9 mouse cellular contexts compared by ENCODE assay signal in the genomic region with DNA sequence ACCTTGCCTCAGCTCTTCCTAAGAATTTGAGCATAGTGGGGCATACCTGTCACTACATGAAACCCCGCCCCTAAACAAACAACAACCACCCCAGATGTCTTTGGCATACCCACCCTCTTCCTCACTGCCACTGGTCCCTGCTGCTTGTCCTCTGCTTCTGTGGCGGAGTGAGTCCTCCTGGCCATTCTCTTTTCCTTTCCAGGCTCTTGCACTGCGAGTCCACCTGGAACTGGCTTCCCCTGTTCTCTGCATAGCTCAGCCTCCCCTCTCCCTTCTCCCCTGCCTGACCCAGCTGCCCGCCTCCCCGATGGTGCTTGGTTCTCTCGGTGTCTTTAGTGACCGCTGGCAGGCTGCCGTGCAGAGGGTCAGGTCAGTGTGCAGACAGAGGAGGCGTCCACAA. TPM values are rescaled to one million over a fixed set of nuclear protein-coding genes. Genes with fewer than 3 reads are reported as not detected.
A peak's percentile ranks its signal among the peaks of the same experiment; 100 is the strongest.
DNase-seq lines count a peak whose midpoint lies in the region; ATAC-seq and TF ChIP-seq lines count a peak whose summit lies in the region.
"Had no signal": no experiment of that assay in that cellular context is flagged by ENCODE, and none has a peak within 500 bp of the region (broad histone marks: within the 10 kb centered on the region; RNA-seq: fewer than 3 reads in every experiment).

No protein-coding gene starts in this region.

- H3K79me2 ChIP-seq in MEL (ENCODE audit: control insufficient read depth, insufficient read depth, low read length, poor library complexity), result 0 out of 2 replicates have a peak, but pooled peaks cover 6% of the 10 kb centered on the region

- peak overlapping the region; percentile 80 for H3K4me3 ChIP-seq in heart, embryonic 11.5 days (ENCODE audit: low read depth, low read length)
- peak overlapping the region; percentile 88 to 93; a peak in 2 of 4 replicates for H3K4me3 ChIP-seq in MEL (ENCODE audit: control insufficient read depth in 1 of 2, insufficient read depth in 1 of 2, low read depth in 2 of 2, low read length in 2 of 2)
- peak overlapping the region; percentile 87 for H3K4me3 ChIP-seq in hindbrain, embryonic 13.5 days
- H3K4me3 ChIP-seq in midbrain, embryonic 13.5 days (replicated peaks), result peak overlapping the region; percentile 82

- no peak for ATAC-seq in heart, embryonic 11.5 days (replicated peaks; ENCODE audit: insufficient number of reproducible peaks, low FRiP score, low TSS enrichment)
- no peak for ATAC-seq in hindbrain, embryonic 13.5 days (ENCODE audit: low FRiP score)
- ATAC-seq in midbrain, embryonic 13.5 days, result no peak

- H3K27me3 ChIP-seq in heart, embryonic 11.5 days (ENCODE audit: control insufficient read depth, insufficient read depth, low read length), result no peaks in the 10 kb centered on the region
- H3K27me3 ChIP-seq in MEL (ENCODE audit: control insufficient read depth in 1 of 2, insufficient read depth in 2 of 2, low read length in 2 of 2), result no peaks in the 10 kb centered on the region
- H3K27me3 ChIP-seq in hindbrain, embryonic 13.5 days, result 0 out of 2 replicates have a peak, but pooled peaks cover 4% of the 10 kb centered on the region
- peaks cover 8% of the 10 kb centered on the region for H3K27me3 ChIP-seq in midbrain, embryonic 13.5 days

- no peak for TF ChIP-seq POLR2A in MEL (IDR thresholded peaks at IDR 0.05; ENCODE audit: control insufficient read depth in 1 of 2, insufficient read depth in 1 of 2, low read depth in 1 of 2, low read length in 2 of 2, poor library complexity in 1 of 2)

- H3K4me1 ChIP-seq in heart, embryonic 11.5 days (ENCODE audit: control insufficient read depth, insufficient read depth, low read length), result 0 out of 2 replicates have a peak, but pooled peaks cover 6% of the 10 kb centered on the region
- H3K4me1 ChIP-seq in MEL (ENCODE audit: control insufficient read depth in 1 of 2, insufficient read depth in 2 of 2, low read length in 2 of 2), result peaks cover 2 to 8% of the 10 kb centered on the region in 2 experiments; a peak in 1 of 4 replicates
- peaks cover 9% of the 10 kb centered on the region for H3K4me1 ChIP-seq in hindbrain, embryonic 13.5 days (replicated peaks)
- H3K4me1 ChIP-seq in midbrain, embryonic 13.5 days (replicated peaks), result peaks cover 12% of the 10 kb centered on the region

- H3K27ac ChIP-seq in heart, embryonic 11.5 days (ENCODE audit: low read depth, low read length), result no peak overlapping the region
- no peak overlapping the region for H3K27ac ChIP-seq in MEL (ENCODE audit: control insufficient read depth, low read depth, low read length)
- H3K27ac ChIP-seq in hindbrain, embryonic 13.5 days, result no peak overlapping the region
- no peak overlapping the region for H3K27ac ChIP-seq in midbrain, embryonic 13.5 days

- no peak for TF ChIP-seq RAD21 in MEL (IDR thresholded peaks at IDR 0.05; ENCODE audit: low read depth, low read length)

- DNase-seq in heart, postnatal 36 days, result no peak
- no peak for DNase-seq in MEL (ENCODE audit: low read depth, low spot score)
- DNase-seq in adrenal gland, postnatal 25 days, result no peak
- DNase-seq in adrenal gland, postnatal 36 days, result no peak
- no peak for DNase-seq in layer of hippocampus, postnatal 10 days (ENCODE audit: low spot score in 2 of 2)
- DNase-seq: left cerebral cortex, postnatal 4 days had no signal

- no peak for TF ChIP-seq EP300 in MEL (IDR thresholded peaks at IDR 0.05; ENCODE audit: low read depth in 1 of 2, low read length in 2 of 2)

- H3K36me3 ChIP-seq in heart, embryonic 11.5 days (ENCODE audit: control insufficient read depth, insufficient read depth, low read length), result peaks cover 11% of the 10 kb centered on the region
- H3K36me3 ChIP-seq in MEL (ENCODE audit: control insufficient read depth in 1 of 2, insufficient read depth in 2 of 2, low read length in 2 of 2), result peaks cover 0 to 5% of the 10 kb centered on the region in 2 experiments; a peak in 2 of 4 replicates
- H3K36me3 ChIP-seq in hindbrain, embryonic 13.5 days, result peaks cover 34% of the 10 kb centered on the region
- peaks cover 34% of the 10 kb centered on the region for H3K36me3 ChIP-seq in midbrain, embryonic 13.5 days

- 86% methylated on average over 9 of the region's 9 CpGs for WGBS in heart, embryonic 11.5 days (ENCODE audit: insufficient replicate concordance)
- 90% methylated on average over 9 of the region's 9 CpGs for WGBS in hindbrain, embryonic 13.5 days
- WGBS in midbrain, embryonic 13.5 days, result 89% methylated on average over 9 of the region's 9 CpGs

- no peak for TF ChIP-seq CTCF in MEL (IDR thresholded peaks at IDR 0.05 in 2 of 3, conservative IDR thresholded peaks at IDR 0.05 in 1 of 3; ENCODE audit: control insufficient read depth in 1 of 3, insufficient read depth in 1 of 3, low read depth in 2 of 3, low read length in 3 of 3, poor library complexity in 1 of 3, severe bottlenecking in 1 of 3)

- H3K9me3 ChIP-seq in heart, embryonic 11.5 days (replicated peaks; ENCODE audit: control insufficient read depth, low read length), result no peaks in the 10 kb centered on the region
- no peaks in the 10 kb centered on the region for H3K9me3 ChIP-seq in MEL (replicated peaks; ENCODE audit: insufficient read depth, low read length)
- H3K9me3 ChIP-seq in hindbrain, embryonic 13.5 days, result no peaks in the 10 kb centered on the region
- H3K9me3 ChIP-seq in midbrain, embryonic 13.5 days, result no peaks in the 10 kb centered on the region

- peak overlapping the region; percentile 85 for H3K4me2 ChIP-seq in heart, embryonic 11.5 days
- H3K4me2 ChIP-seq in hindbrain, embryonic 13.5 days, result peak overlapping the region; percentile 76
- peak overlapping the region; percentile 89 for H3K4me2 ChIP-seq in midbrain, embryonic 13.5 days (replicated peaks)

- H3K9ac ChIP-seq in heart, embryonic 11.5 days (ENCODE audit: low read depth, low read length), result peak overlapping the region; percentile 72; the same call in 1 of the 2 replicates
- no peak overlapping the region for H3K9ac ChIP-seq in MEL (ENCODE audit: control insufficient read depth, low read depth, low read length, poor library complexity, severe bottlenecking)
- H3K9ac ChIP-seq in hindbrain, embryonic 13.5 days, result peak overlapping the region; percentile 91
- peak overlapping the region; percentile 85 for H3K9ac ChIP-seq in midbrain, embryonic 13.5 days (replicated peaks)

- intact Hi-C loops in heart, postnatal 36 days (cut with DNase I), result no loop called here

RNA-seq across cellular contexts. Expression of gene Mvb12a, which starts 1.0 kb away (rescaled TPM):
- polyA plus RNA-seq in heart, embryonic 11.5 days (2014; fragmentation: Nextera tagmentation; extraction: Ambion mirVana), result 59.7 and 63.3 TPM in 2 replicates
- total RNA-seq in heart, postnatal 36 days (2021), result 10 to 100 TPM; 27.8 to 32.9 TPM
- 39.5 and 46.5 TPM in 2 replicates for total RNA-seq in MEL (2012; rRNA removed)
- polyA plus RNA-seq in MEL (2012; ENCODE audit: insufficient read depth in 1 of 2, insufficient read length in 2 of 2, low read depth in 1 of 2, low replicate concordance in 2 of 2, missing spikeins in 1 of 2), result 10 to 100 TPM in 1 of 2 experiments, not detected in 1; 67.3 TPM
- polyA plus RNA-seq in hindbrain, embryonic 13.5 days (2015; fragmentation: Nextera tagmentation; extraction: Ambion mirVana), result 55.3 and 59.6 TPM in 2 replicates
- 51.7 and 62.3 TPM in 2 replicates for polyA plus RNA-seq in midbrain, embryonic 13.5 days (2015; fragmentation: Nextera tagmentation; extraction: Ambion mirVana)
- total RNA-seq in adrenal gland, postnatal 25 days (2021), result 62.3 and 73.7 TPM in 2 replicates
- total RNA-seq in adrenal gland, postnatal 36 days (2021), result 10 to 100 TPM; 65.8 to 78.6 TPM
- total RNA-seq in layer of hippocampus, postnatal 10 days (2021), result 10 to 100 TPM; 36.9 to 40.7 TPM

RNA-seq across cellular contexts. Expression of gene Bst2, which starts 6.5 kb away (rescaled TPM):
- 4.2 and 17.4 TPM in 2 replicates for polyA plus RNA-seq in heart, embryonic 11.5 days (2014; fragmentation: Nextera tagmentation; extraction: Ambion mirVana)
- total RNA-seq in heart, postnatal 36 days (2021), result 10 to 100 TPM; 17.1 to 32.9 TPM
- 41.1 and 49.9 TPM in 2 replicates for total RNA-seq in MEL (2012; rRNA removed)
- 100 to 1,000 TPM in 1 of 2 experiments, not detected in 1; 125 TPM for polyA plus RNA-seq in MEL (2012; ENCODE audit: insufficient read depth in 1 of 2, insufficient read length in 2 of 2, low read depth in 1 of 2, low replicate concordance in 2 of 2, missing spikeins in 1 of 2)
- 16.0 and 17.2 TPM in 2 replicates for polyA plus RNA-seq in hindbrain, embryonic 13.5 days (2015; fragmentation: Nextera tagmentation; extraction: Ambion mirVana)
- 9.8 and 10.9 TPM in 2 replicates for polyA plus RNA-seq in midbrain, embryonic 13.5 days (2015; fragmentation: Nextera tagmentation; extraction: Ambion mirVana)
- 66.0 and 70.2 TPM in 2 replicates for total RNA-seq in adrenal gland, postnatal 25 days (2021)
- total RNA-seq in adrenal gland, postnatal 36 days (2021), result 10 to 100 TPM; 65.6 to 87.4 TPM
- total RNA-seq in layer of hippocampus, postnatal 10 days (2021), result 1 to 10 TPM; 4.1 to 4.8 TPM

RNA-seq across cellular contexts. Expression of gene Tmem221, which starts 14.9 kb away (rescaled TPM):
- polyA plus RNA-seq in heart, embryonic 11.5 days (2014; fragmentation: Nextera tagmentation; extraction: Ambion mirVana), result 0.21 and 0.35 TPM in 2 replicates
- under 1 TPM in 1 of 2 experiments, not detected in 1; 0.22 TPM for total RNA-seq in heart, postnatal 36 days (2021)
- total RNA-seq in MEL (2012; rRNA removed), result 1.2 and 1.7 TPM in 2 replicates
- 1 to 10 TPM in 1 of 2 experiments, not detected in 1; 5.1 TPM for polyA plus RNA-seq in MEL (2012; ENCODE audit: insufficient read depth in 1 of 2, insufficient read length in 2 of 2, low read depth in 1 of 2, low replicate concordance in 2 of 2, missing spikeins in 1 of 2)
- 0.19 TPM in 1 of 2 replicates, not detected in the other for polyA plus RNA-seq in hindbrain, embryonic 13.5 days (2015; fragmentation: Nextera tagmentation; extraction: Ambion mirVana)
- not detected in 2 replicates for polyA plus RNA-seq in midbrain, embryonic 13.5 days (2015; fragmentation: Nextera tagmentation; extraction: Ambion mirVana)
- 5.0 and 8.9 TPM in 2 replicates for total RNA-seq in adrenal gland, postnatal 25 days (2021)
- total RNA-seq in adrenal gland, postnatal 36 days (2021), result 1 to 10 TPM; 3.5 to 7.7 TPM
- not detected for total RNA-seq in layer of hippocampus, postnatal 10 days (2021)
- total RNA-seq: left cerebral cortex, postnatal 4 days had no signal

RNA-seq across cellular contexts. Expression of gene Ccdc194, which starts 18.2 kb away (rescaled TPM):
- polyA plus RNA-seq in heart, embryonic 11.5 days (2014; fragmentation: Nextera tagmentation; extraction: Ambion mirVana), result 0.55 and 1.3 TPM in 2 replicates
- total RNA-seq in heart, postnatal 36 days (2021), result not detected
- total RNA-seq in MEL (2012; rRNA removed), result not detected in 2 replicates
- polyA plus RNA-seq in MEL (2012; ENCODE audit: insufficient read depth in 1 of 2, insufficient read length in 2 of 2, low read depth in 1 of 2, low replicate concordance in 2 of 2, missing spikeins in 1 of 2), result not detected
- polyA plus RNA-seq in hindbrain, embryonic 13.5 days (2015; fragmentation: Nextera tagmentation; extraction: Ambion mirVana), result 0.31 and 0.49 TPM in 2 replicates
- polyA plus RNA-seq in midbrain, embryonic 13.5 days (2015; fragmentation: Nextera tagmentation; extraction: Ambion mirVana), result 0.11 TPM in 1 of 2 replicates, not detected in the other
- not detected in 2 replicates for total RNA-seq in adrenal gland, postnatal 25 days (2021)
- total RNA-seq in adrenal gland, postnatal 36 days (2021), result not detected
- total RNA-seq in layer of hippocampus, postnatal 10 days (2021), result not detected
- total RNA-seq: left cerebral cortex, postnatal 4 days had no signal

RNA-seq across cellular contexts. Expression of gene Nxnl1, which starts 22.6 kb away (rescaled TPM):
- polyA plus RNA-seq in heart, embryonic 11.5 days (2014; fragmentation: Nextera tagmentation; extraction: Ambion mirVana), result not detected in 2 replicates
- under 1 TPM in 1 of 2 experiments, not detected in 1; 0.19 TPM for total RNA-seq in heart, postnatal 36 days (2021)
- 0.04 TPM in 1 of 2 replicates, not detected in the other for total RNA-seq in MEL (2012; rRNA removed)
- polyA plus RNA-seq in MEL (2012; ENCODE audit: insufficient read depth in 1 of 2, insufficient read length in 2 of 2, low read depth in 1 of 2, low replicate concordance in 2 of 2, missing spikeins in 1 of 2), result 1 to 10 TPM in 1 of 2 experiments, not detected in 1; 1.2 TPM
- polyA plus RNA-seq in hindbrain, embryonic 13.5 days (2015; fragmentation: Nextera tagmentation; extraction: Ambion mirVana), result not detected in 2 replicates
- polyA plus RNA-seq in midbrain, embryonic 13.5 days (2015; fragmentation: Nextera tagmentation; extraction: Ambion mirVana), result not detected in 2 replicates
- total RNA-seq in adrenal gland, postnatal 25 days (2021), result 1.1 TPM in 2 replicates
- 1 to 10 TPM in 1 of 2 experiments, under 1 TPM in 1; 0.73 to 1.7 TPM for total RNA-seq in adrenal gland, postnatal 36 days (2021)
- not detected for total RNA-seq in layer of hippocampus, postnatal 10 days (2021)
- total RNA-seq: left cerebral cortex, postnatal 4 days had no signal
